Mouse (Mus musculus): ENCODE measurements around the gene Epn2. TPM values are rescaled to one million over a fixed set of nuclear protein-coding genes. Genes with fewer than 3 reads are reported as not detected.

The Epn2 gene
- total RNA-seq, 1 experiment from 2014 or later: 0.70 TPM

DNA sequence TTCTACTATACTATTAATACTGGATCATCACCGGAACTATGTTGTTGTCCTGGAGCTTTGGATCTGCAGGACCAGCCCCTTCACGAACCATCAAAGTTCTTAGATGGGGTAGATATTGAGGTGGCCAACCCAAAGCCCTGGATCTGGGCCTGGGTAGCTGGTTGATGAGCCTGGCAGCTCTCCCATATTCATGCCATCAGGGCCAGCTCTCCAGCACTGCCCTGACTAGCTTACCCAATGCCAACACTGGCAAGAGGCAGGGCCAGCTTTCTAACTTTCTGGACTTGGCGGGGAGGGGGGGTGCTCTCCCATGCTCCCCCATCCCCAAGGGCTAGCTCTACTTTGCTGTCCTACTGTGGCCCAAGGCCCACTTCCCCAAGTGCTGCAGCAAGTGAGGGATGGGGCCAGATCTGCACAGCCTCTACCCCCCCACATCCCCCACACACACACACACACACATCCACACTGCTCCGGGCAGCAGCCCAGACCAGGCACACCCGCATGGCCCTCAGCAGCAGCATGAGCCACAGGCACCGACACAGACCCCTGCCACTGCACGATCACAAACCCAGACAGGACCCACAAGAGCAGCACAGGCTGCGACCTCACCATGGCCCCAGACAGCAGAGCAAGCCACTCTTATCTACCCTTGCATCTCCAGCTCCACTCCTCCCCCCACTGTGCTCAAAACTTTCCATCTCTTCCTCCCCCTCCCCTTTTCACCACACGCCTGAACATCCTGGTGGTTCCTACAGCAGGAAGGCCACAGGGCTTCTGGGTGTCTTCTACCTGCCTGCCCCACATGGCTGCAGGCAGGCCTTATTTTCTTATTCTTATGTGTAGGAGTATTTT lies 98.0 kb downstream of the Epn2 start:
- ATAC-seq (ENCODE audit: extremely low read depth, insufficient number of reproducible peaks, low FRiP score, poor library complexity, severe bottlenecking): no peak

DNA sequence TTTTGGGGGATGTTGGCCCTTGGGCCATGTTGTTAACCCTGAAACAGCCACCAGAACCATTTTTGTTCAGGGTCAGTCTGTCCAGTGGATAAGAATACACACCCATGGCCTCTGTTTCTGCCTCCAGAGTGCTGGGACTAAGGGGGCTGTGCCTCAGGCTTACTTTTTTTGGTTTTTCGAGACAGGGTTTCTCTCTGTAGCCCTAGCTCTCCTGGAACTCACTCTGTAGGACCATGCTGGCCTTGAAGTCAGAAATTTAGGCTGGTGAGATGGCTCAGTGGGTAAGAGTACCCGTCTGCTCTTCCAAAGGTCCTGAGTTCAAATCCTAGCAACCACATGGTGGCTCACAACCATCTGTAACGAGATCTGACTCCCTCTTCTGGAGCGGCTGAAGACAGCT lies 100.7 kb downstream of the Epn2 start:
- ATAC-seq (ENCODE audit: extremely low read depth, insufficient number of reproducible peaks, low FRiP score, poor library complexity, severe bottlenecking): no peak

- ATAC-seq (ENCODE audit: extremely low read depth, insufficient number of reproducible peaks, low FRiP score, poor library complexity, severe bottlenecking): no peak
Measured at GRCm38 (mm10) chr11:61477566-61478508, 101.7 kb downstream of the Epn2 start.

- ATAC-seq (ENCODE audit: extremely low read depth, insufficient number of reproducible peaks, low FRiP score, poor library complexity, severe bottlenecking): no peak
Measured at GRCm38 (mm10) chr11:61476786-61477382, 102.6 kb downstream of the Epn2 start.

GRCm38 (mm10) chr11:61473630-61474029 lies 105.9 kb downstream of the Epn2 start:
- no peak for ATAC-seq (ENCODE audit: extremely low read depth, insufficient number of reproducible peaks, low FRiP score, poor library complexity, severe bottlenecking)

DNA sequence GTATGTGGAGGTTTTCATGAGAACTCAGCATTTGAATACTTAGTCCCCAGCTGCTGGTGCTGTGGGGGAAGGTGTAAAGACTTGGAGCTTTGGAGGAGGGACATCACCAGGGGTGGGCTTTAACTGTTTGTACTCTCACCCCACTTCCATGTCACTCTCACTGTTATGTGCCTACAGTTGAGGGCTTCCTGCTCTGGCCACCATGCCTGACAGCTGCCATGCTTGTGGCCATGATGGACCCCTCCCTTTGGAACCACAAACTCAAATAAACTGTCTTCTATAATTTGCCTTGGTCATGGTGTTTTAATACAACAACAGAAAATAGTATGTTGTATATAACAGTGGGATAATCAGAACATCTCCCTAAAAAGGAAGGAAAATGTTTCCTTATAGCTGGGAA lies 108.6 kb downstream of the Epn2 start:
- ATAC-seq (ENCODE audit: extremely low read depth, insufficient number of reproducible peaks, low FRiP score, poor library complexity, severe bottlenecking): no peak

GRCm38 (mm10) chr11:61469317-61469917 lies 110.1 kb downstream of the Epn2 start:
- peak; percentile 37; the same call in 1 of the 2 replicates for ATAC-seq (ENCODE audit: extremely low read depth, insufficient number of reproducible peaks, low FRiP score, poor library complexity, severe bottlenecking)

- no peak for ATAC-seq (ENCODE audit: extremely low read depth, insufficient number of reproducible peaks, low FRiP score, poor library complexity, severe bottlenecking)
Measured at GRCm38 (mm10) chr11:61468534-61468933, 111.0 kb downstream of the Epn2 start.

Other genes with a start within 250 kb of the Epn2 start
- gene Slc47a2, start 236.8 kb downstream of the Epn2 start, total RNA-seq (2017): not detected in 2 replicates
- not detected in 2 replicates for gene Slc47a1, start 201.3 kb downstream of the Epn2 start, total RNA-seq (2017)
- not detected in 2 replicates for gene Rnf112, start 125.6 kb downstream of the Epn2 start, total RNA-seq (2017)
- not detected in 2 replicates for gene Mfap4, start 94.3 kb downstream of the Epn2 start, total RNA-seq (2017)
- 15.2 and 15.6 TPM in 2 replicates for gene Mapk7, start 85.3 kb downstream of the Epn2 start, total RNA-seq (2017)
- 1.2 TPM in 1 of 2 replicates, not detected in the other for gene B9d1, start 74.5 kb downstream of the Epn2 start, total RNA-seq (2017)
- 85.2 and 100 TPM in 2 replicates for gene Grap, start 73.6 kb upstream of the Epn2 start, total RNA-seq (2017)
- gene Fam83g, start 104.4 kb upstream of the Epn2 start, total RNA-seq (2017): 1.1 and 1.7 TPM in 2 replicates
- gene Slc5a10, start 141.1 kb upstream of the Epn2 start, total RNA-seq (2017): not detected in 2 replicates
- 44.6 and 52.4 TPM in 2 replicates for gene Prpsap2, start 182.4 kb upstream of the Epn2 start, total RNA-seq (2017)